Mouse (Mus musculus): ENCODE measurements around the gene Cyp11a1. TPM values are rescaled to one million over a fixed set of nuclear protein-coding genes. Genes with fewer than 3 reads are reported as not detected.

Cyp11a1 gene
- polyA plus RNA-seq, 1 experiment = 0.45 TPM

DNA sequence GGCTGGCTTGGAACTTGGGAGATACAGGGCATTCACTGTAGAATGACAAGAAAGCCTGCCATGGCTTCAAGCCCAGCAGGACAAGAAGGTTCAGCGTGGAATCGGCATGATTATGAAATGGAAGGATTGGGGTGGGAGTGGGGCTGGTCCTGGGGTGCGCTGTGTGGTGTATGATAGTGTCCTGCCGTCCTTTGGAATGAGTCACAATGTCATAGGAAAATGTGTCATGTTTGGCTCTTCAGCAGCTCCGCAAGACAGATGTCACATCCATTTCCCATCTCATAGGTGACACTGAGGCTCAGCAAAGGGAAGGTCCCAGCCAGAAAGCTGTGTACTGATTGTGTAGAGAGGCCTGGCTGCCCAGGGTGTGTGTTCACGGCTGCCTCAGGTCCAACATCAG is 9.6 kb downstream of the Cyp11a1 start:
- H3K9ac ChIP-seq (ENCODE audit: low read depth, poor library complexity, severe bottlenecking) = no peak overlapping the region
- peaks cover 9% of the 10 kb centered on the region for H3K4me1 ChIP-seq (ENCODE audit: control insufficient read depth, insufficient read depth, low read length)
- no peaks in the 10 kb centered on the region for H3K27me3 ChIP-seq (ENCODE audit: control insufficient read depth, insufficient read depth, low read length, poor library complexity, severe bottlenecking)
- H3K36me3 ChIP-seq (ENCODE audit: control insufficient read depth, insufficient read depth, low read length, poor library complexity, severe bottlenecking) = no peaks in the 10 kb centered on the region
- TF ChIP-seq EP300 (IDR thresholded peaks at IDR 0.05; ENCODE audit: insufficient read depth, low read depth, low read length) = no peak
- no peak overlapping the region for H3K4me3 ChIP-seq (ENCODE audit: low read depth, low read length)
- no peaks in the 10 kb centered on the region for H3K9me3 ChIP-seq (replicated peaks; ENCODE audit: control insufficient read depth, insufficient read depth, low read length, poor library complexity, severe bottlenecking)
- H3K27ac ChIP-seq (ENCODE audit: insufficient read depth, low read length) = no peak overlapping the region

DNA sequence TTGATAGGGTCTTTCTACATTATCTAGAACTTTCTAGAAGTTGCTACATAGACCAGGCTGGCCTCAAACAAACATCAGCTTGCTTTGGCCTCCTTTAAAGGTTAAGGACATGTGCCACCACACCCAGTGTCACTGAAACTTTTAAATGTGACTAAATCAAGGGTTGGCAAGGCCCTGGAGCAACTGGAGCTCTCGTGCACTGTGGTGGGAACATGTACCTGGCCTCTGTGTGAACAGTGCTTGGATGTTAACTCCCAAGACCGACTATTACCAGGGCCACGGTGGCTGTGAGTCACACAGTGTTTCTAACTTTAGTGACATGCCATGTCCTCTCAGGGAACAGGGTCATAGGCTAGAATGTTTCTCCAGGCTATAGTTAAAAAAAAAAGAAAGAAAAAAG is 10.8 kb downstream of the Cyp11a1 start:
- Histone ChIP-seq H3K4me3 (ENCODE audit: low read depth, low read length) (no peak overlapping the region), H3K9me3 (replicated peaks; ENCODE audit: control insufficient read depth, insufficient read depth, low read length, poor library complexity, severe bottlenecking) (no peaks in the 10 kb centered on the region), H3K36me3 (ENCODE audit: control insufficient read depth, insufficient read depth, low read length, poor library complexity, severe bottlenecking) (no peaks in the 10 kb centered on the region), H3K9ac (ENCODE audit: low read depth, poor library complexity, severe bottlenecking) (no peak overlapping the region), H3K27ac (ENCODE audit: insufficient read depth, low read length) (no peak overlapping the region), H3K4me1 (ENCODE audit: control insufficient read depth, insufficient read depth, low read length) (peaks cover under 1% of the 10 kb centered on the region), H3K27me3 (ENCODE audit: control insufficient read depth, insufficient read depth, low read length, poor library complexity, severe bottlenecking) (no peaks in the 10 kb centered on the region)
- TF ChIP-seq EP300 (IDR thresholded peaks at IDR 0.05; ENCODE audit: insufficient read depth, low read depth, low read length) (no peak), POLR2A (IDR thresholded peaks at IDR 0.05; ENCODE audit: insufficient read depth, low read length) (no peak), CTCF (IDR thresholded peaks at IDR 0.05; ENCODE audit: low read depth, low read length) (no peak)

DNA sequence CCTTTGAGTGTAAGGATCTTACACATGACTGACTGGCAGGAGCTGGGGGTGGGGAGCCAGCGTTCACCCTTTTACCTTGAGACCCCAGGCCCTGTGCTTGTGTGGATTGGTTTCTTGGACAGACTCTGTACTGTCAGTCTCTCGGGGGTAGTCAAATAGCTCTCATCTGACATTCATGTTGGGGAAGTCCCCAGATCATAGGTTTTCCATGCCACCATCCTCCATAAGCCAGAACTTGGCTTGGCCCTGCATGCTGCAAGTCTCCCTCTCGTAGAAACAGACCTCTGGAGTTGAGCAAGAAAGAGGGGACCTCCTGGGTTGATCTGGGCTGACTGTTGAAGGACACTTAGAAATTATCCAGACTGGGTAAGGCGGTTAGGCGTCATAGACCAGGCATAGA is 12.2 kb downstream of the Cyp11a1 start:
- no peaks in the 10 kb centered on the region for H3K27me3 ChIP-seq (ENCODE audit: control insufficient read depth, insufficient read depth, low read length, poor library complexity, severe bottlenecking)
- H3K4me1 ChIP-seq (ENCODE audit: control insufficient read depth, insufficient read depth, low read length) = no peaks in the 10 kb centered on the region
- no peak overlapping the region for H3K27ac ChIP-seq (ENCODE audit: insufficient read depth, low read length)
- H3K9ac ChIP-seq (ENCODE audit: low read depth, poor library complexity, severe bottlenecking) = no peak overlapping the region
- no peak for TF ChIP-seq CTCF (IDR thresholded peaks at IDR 0.05; ENCODE audit: low read depth, low read length)
- no peak for TF ChIP-seq POLR2A (IDR thresholded peaks at IDR 0.05; ENCODE audit: insufficient read depth, low read length)
- no peak for TF ChIP-seq EP300 (IDR thresholded peaks at IDR 0.05; ENCODE audit: insufficient read depth, low read depth, low read length)
- no peak overlapping the region for H3K4me3 ChIP-seq (ENCODE audit: low read depth, low read length)
- no peaks in the 10 kb centered on the region for H3K9me3 ChIP-seq (replicated peaks; ENCODE audit: control insufficient read depth, insufficient read depth, low read length, poor library complexity, severe bottlenecking)
- H3K36me3 ChIP-seq (ENCODE audit: control insufficient read depth, insufficient read depth, low read length, poor library complexity, severe bottlenecking) = no peaks in the 10 kb centered on the region

GRCm38 (mm10) chr9:58025995-58026394 is 19.8 kb downstream of the Cyp11a1 start:
- TF ChIP-seq CTCF (IDR thresholded peaks at IDR 0.05; ENCODE audit: low read depth, low read length) (no peak), POLR2A (IDR thresholded peaks at IDR 0.05; ENCODE audit: insufficient read depth, low read length) (no peak), EP300 (IDR thresholded peaks at IDR 0.05; ENCODE audit: insufficient read depth, low read depth, low read length) (no peak)
- Histone ChIP-seq H3K27ac (ENCODE audit: insufficient read depth, low read length) (no peak overlapping the region), H3K4me3 (ENCODE audit: low read depth, low read length) (no peak overlapping the region), H3K27me3 (ENCODE audit: control insufficient read depth, insufficient read depth, low read length, poor library complexity, severe bottlenecking) (no peaks in the 10 kb centered on the region), H3K4me1 (ENCODE audit: control insufficient read depth, insufficient read depth, low read length) (no peaks in the 10 kb centered on the region), H3K9me3 (replicated peaks; ENCODE audit: control insufficient read depth, insufficient read depth, low read length, poor library complexity, severe bottlenecking) (no peaks in the 10 kb centered on the region), H3K9ac (ENCODE audit: low read depth, poor library complexity, severe bottlenecking) (no peak overlapping the region), H3K36me3 (ENCODE audit: control insufficient read depth, insufficient read depth, low read length, poor library complexity, severe bottlenecking) (no peaks in the 10 kb centered on the region)

GRCm38 (mm10) chr9:58027426-58028180 is 21.4 kb downstream of the Cyp11a1 start:
- no peaks in the 10 kb centered on the region for H3K4me1 ChIP-seq (ENCODE audit: control insufficient read depth, insufficient read depth, low read length)
- H3K27me3 ChIP-seq (ENCODE audit: control insufficient read depth, insufficient read depth, low read length, poor library complexity, severe bottlenecking) = no peaks in the 10 kb centered on the region
- no peak overlapping the region for H3K4me3 ChIP-seq (ENCODE audit: low read depth, low read length)
- no peak overlapping the region for H3K9ac ChIP-seq (ENCODE audit: low read depth, poor library complexity, severe bottlenecking)
- TF ChIP-seq EP300 (IDR thresholded peaks at IDR 0.05; ENCODE audit: insufficient read depth, low read depth, low read length) (no peak), POLR2A (IDR thresholded peaks at IDR 0.05; ENCODE audit: insufficient read depth, low read length) (no peak), CTCF (IDR thresholded peaks at IDR 0.05; ENCODE audit: low read depth, low read length) (no peak)
- no peaks in the 10 kb centered on the region for H3K9me3 ChIP-seq (replicated peaks; ENCODE audit: control insufficient read depth, insufficient read depth, low read length, poor library complexity, severe bottlenecking)
- no peaks in the 10 kb centered on the region for H3K36me3 ChIP-seq (ENCODE audit: control insufficient read depth, insufficient read depth, low read length, poor library complexity, severe bottlenecking)
- H3K27ac ChIP-seq (ENCODE audit: insufficient read depth, low read length) = no peak overlapping the region

- H3K27ac ChIP-seq (ENCODE audit: insufficient read depth, low read length) = no peak overlapping the region
- H3K36me3 ChIP-seq (ENCODE audit: control insufficient read depth, insufficient read depth, low read length, poor library complexity, severe bottlenecking) = no peaks in the 10 kb centered on the region
- no peak overlapping the region for H3K4me3 ChIP-seq (ENCODE audit: low read depth, low read length)
- H3K4me1 ChIP-seq (ENCODE audit: control insufficient read depth, insufficient read depth, low read length) = no peaks in the 10 kb centered on the region
- H3K27me3 ChIP-seq (ENCODE audit: control insufficient read depth, insufficient read depth, low read length, poor library complexity, severe bottlenecking) = no peaks in the 10 kb centered on the region
- no peaks in the 10 kb centered on the region for H3K9me3 ChIP-seq (replicated peaks; ENCODE audit: control insufficient read depth, insufficient read depth, low read length, poor library complexity, severe bottlenecking)
- TF ChIP-seq EP300 (IDR thresholded peaks at IDR 0.05; ENCODE audit: insufficient read depth, low read depth, low read length) (no peak), CTCF (IDR thresholded peaks at IDR 0.05; ENCODE audit: low read depth, low read length) (no peak), POLR2A (IDR thresholded peaks at IDR 0.05; ENCODE audit: insufficient read depth, low read length) (no peak)
- H3K9ac ChIP-seq (ENCODE audit: low read depth, poor library complexity, severe bottlenecking) = no peak overlapping the region
These were observed 22.6 kb downstream of the Cyp11a1 start for GRCm38 (mm10) chr9:58028841-58029240.
